Mouse (Mus musculus) adipocyte (in vitro differentiated cells): Measurements from ENCODE around the gene Chil1.

Experiments
- DNase-seq: peaks from one replicate; pipeline ENCODE4 v3.0.0-alpha.2; 2016; ENCODE audit warnings: low spot score

Chil1 gene

DNA sequence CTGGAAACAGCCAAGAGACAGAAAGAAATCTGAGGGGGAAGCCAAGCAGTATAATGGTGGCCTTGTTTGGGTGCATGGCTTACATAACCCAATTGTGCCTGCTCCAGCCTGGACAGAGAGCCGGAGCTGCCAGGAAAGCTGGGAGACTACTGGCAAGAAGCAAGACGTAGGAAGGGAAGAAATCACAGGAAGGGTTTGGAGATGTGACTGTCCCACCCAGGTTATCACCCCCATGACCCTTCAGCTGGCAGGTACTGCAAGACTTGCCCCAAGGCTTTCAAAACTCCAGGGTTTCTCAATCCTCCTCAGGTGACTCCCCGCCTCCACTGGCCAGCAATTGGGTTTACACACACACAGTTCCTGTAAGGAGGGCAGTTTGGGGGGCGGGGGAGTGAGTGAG is at the start of gene Chil1:
TSS of gene Chil1 (plus strand) at position 152 of the 400 bp plus-strand sequence.
- peak; percentile 28 for DNase-seq

DNA sequence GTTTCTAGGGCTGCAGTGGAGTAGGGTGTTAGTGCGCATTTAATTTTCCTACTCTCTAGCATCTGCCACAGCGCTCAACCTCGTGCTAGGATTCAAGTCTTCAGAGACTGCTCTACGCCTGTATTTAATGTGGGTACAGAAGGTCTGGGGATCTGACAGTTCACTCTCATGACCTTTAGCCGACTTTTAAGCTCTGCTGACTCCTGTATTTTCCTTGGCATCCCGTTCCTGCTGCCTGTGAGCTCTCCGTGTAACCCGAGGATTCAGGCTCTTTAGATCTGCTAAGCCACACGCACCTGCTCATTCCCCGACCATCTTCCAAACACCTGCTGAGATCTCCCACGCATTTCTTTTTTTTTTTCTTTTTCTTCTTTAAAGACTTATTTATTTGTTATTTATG is 48.7 kb upstream of the Chil1 start:
- DNase-seq, result no peak

DNA sequence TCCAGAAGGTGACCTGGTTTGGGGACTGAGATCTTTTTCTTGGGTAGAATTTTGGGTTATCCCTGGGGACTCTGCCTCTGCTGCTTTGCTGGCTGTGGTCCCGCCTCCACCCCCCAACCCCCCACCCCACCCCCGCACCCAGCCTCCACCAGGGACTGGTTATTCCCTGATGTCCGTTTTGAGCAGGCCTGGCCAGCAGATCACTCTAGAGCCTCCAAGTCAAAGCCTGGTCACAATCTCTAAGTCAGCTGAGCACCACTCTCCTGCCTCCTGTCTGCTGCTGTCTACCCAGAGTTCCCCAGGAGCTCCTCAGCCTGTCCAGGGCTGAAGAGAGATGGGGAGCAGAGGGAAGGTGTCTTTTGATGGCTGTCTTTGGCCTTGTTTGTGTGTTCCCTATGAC is 45.6 kb upstream of the Chil1 start:
- no peak for DNase-seq

DNA sequence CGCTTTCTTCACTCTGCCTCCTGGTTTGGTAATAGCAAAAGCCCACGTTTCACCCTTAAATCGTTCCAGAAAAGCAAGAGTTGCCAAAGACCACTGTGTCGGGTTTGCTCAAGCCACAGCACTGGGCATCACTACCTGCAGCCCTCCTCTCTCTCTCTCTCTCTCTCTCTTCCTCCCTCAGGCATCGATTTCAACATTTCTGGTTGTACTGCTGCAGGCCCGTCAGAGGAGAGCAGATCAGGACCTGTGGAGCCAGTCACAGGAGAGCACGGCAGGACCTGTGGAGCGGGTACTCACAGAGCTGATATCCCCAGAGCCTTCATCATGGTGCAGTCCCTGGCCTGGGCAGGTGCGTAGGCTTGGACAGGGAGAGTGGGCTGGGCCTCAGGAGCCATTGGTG is 43.6 kb upstream of the Chil1 start:
- no peak for DNase-seq

DNA sequence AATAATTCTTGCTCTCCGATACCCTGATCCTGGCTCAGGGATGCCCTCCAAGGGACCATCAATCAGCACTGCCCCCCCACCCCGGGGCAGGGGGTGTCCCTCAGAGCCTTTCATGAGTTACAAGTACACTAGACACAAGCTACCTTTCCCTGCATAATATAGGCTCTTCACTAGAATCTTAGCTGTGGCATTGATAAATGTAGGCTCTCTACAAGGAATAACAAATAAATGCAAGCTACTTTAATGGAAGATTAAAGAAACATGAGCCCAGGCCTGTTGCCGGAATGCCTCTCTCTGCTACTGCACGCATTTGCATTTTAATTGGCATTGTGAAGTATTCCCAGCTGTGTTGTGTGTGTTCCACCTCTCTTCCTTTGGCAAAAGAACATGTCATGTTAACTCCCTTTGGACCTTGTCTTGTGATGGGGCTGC is 39.6 kb upstream of the Chil1 start:
- DNase-seq, result no peak

DNA sequence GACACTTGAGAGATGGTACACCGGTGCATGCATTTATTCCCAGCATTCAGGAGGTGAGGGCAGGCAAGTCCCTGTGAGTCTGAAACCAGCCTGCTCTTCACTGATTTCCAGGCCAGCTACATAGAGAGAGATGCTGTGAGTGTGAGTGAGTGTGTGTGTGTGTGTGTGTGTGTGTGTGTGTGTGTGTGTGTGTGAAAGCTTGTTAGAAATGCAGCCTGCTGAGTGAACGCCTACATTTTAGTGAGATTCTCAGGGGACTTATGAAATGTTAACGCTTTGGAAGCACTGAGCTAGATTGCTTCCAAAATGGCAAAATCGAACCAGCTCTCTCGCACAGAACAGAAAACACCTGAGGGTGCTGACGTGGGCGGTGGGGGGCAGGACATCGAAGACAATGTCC is 35.9 kb upstream of the Chil1 start:
- no peak for DNase-seq

DNA sequence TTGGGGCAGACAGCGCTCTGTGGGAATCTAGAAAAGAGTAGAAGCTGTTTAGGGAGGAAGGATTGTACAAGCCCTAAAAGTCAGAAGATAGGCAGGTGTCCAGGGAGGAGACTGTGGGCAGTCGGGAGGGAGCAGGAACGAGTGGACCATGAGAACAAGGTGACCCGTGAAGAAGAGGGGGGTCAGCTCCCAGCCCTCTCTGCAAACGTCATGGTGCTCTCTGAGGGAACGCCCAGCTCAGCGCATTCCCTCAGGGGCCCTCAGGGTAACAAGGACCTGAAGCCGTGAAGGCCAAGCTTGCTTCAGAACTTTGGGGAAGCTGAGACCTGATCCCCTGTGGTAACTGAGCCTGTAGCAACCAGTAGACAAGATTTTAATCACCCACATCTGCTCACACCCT is 31.9 kb upstream of the Chil1 start:
- DNase-seq, result no peak

DNA sequence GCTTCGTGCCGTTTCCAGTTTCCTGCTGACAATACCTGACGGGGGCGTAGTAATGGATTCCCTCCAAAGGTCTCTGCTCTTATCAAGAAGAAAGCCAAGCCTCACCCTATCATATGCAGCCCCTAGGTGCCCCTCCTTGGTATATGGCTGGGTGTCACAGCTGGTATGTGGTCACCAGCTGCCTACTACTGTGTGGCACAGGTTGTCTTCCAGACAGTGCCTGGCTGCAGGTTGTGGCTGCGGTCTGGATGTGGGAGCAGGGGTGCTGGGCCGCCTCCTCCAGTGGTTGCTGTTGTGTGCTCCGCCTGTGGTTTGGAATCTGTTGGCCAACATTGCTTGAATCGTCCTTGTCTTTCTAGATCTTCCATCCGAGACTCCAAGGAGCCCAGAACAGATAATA is 31.2 kb upstream of the Chil1 start:
- no peak for DNase-seq

DNA sequence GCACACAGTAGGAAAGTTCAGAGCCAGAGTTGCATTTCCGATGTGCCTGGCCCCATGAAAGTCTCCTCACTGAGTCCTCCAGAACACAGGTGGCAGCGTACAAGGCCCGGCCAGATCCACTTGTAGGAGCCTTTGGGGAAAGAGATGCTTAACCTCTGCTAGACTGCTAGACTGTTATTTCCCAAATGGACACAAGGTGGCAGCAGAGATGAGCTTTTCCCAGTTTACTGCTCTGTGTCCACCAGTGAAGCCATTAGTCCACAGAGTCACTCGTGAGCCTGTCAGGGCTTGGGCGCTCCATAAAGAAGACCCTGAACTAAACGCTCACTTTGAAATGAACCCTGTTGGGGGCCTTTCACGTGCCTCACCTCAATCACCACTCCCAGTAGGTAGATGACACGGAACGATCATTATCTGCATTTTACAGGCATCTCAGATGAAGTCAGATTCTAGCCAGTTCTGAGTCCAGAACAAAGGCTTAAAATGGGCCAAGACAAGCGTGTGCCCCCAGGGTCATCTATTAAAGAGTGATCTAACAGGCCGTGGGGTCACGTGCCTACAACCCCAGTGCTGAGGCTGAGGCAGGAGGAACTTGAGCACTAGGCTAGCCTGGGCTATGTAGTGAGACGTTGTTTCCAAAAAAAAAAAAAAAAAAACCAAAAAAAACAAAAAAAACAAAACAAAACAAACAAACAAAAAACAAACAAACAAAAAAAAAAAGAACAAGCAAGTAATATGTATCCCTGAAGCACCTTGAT is 30.1 kb upstream of the Chil1 start:
- DNase-seq, result peak; percentile 93

DNA sequence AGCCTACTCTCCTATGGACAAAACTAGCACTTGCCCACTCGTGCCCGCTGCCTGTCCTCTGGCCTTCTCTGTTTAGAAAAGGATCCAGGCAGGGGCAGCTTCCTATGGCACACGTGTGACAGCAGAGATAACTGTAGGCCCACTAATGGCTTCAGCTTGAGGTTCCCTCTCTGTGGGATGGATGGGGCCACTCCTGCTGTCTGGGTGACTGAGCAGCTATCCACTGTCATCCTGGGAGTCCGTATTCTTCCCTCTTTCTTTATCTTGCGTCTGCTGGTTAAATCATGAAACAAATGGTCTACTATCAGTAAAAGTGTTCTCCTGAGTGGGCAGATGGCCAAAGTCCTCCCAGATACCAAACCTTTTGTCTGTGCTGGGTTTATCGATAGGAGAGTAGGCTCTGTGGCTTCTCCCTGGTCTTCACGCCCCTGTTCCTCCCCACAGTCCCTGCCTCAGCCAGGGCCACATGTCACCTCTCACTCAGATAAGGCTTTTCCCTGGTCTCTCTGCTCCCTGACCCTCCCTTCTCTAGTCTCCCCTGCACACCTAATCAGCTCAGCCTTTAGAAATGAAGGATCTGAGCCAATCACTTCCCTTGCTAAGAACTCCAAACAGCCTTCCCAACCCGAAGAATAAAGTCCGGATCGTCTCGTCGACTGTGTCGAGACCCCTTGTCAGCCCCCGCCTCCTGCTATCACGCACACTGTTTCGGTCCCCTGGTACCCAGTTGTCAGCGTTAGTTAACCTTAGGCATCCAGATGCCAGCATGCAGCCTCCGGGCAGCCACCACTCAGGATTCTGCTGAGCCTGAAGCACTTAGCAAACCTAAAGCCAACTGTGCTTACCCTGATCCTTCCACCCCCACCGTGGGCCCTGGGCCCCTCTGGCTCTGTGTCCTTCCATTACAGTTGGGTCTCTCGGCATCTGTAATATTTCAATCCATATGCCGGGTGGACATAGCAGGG is 29.1 kb upstream of the Chil1 start:
- DNase-seq, result no peak

DNA sequence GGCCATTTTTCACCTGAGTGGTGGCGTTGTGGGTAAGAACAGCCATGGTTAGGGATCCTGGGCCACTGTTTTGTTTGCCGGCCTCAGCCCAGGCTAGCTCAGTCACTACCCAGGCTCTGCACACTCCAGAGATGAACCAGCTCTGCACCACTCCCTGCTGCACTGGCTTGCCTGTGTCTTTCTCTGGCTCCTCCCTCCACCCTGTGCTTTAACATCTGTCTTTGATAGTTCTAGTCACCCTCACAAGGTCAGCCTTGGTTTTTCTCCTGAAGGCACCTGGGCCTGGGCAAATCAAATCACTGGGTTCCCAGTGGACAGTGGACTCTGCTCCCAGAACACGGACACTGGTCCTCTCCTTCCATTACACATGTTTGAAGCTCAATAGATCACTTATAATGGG is 27.9 kb upstream of the Chil1 start:
- no peak for DNase-seq

DNA sequence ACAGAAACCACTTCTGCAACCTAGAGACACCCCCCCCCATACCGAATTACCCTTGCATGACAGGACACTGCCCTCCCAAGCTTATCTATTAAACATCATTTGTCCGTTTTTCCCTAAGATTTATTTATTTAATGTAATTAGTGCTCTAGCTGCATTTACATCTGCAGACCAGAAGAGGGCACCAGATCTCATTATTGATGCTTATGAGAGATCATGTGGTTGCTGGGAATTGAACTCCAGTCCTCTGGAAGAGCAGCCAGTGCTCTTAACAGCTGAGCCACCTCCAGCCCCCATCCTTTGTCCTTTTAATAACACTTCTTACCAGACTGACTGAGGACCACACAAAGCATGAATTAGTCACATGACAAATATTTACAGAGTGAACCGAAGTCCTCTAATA is 27.3 kb upstream of the Chil1 start:
- DNase-seq, result no peak

DNA sequence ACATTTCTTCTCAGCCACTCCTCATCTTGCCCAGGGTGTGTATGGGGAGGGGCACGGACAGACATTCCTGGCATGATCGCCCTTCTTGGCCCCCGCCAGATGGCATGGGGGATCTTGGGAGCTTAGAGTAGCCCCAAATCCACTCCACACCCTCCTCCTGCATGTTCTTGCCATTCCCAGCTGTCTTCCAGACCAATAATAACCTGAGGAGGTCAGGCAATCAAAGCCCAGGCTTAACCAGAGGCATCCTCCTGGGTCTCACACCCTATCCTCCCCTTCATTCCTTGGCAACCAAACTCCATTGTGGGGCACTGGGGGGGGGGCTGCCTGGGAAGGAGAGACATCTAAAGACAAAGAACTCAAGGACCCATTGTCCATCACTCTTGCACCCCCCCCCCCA is 21.6 kb upstream of the Chil1 start:
- no peak for DNase-seq

DNA sequence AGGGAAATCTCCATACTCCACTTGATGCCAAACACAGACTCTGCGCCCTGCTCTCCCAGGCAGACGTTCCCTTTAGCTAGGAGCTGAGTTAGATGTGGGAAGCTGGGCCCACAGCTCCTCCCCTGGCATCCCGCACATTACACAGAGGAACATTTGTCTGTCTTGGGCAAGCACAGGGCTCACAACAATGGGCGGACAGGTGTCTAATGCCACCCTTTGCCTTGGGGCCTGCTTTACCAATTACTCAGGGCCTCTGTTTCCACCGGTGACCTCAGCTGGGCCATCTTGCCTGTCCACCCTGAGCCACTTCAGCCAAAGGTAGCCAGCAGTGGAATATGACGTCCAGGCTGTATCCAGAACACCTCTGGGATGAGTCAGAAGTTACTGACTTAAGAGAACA is 20.6 kb upstream of the Chil1 start:
- DNase-seq, result no peak

DNA sequence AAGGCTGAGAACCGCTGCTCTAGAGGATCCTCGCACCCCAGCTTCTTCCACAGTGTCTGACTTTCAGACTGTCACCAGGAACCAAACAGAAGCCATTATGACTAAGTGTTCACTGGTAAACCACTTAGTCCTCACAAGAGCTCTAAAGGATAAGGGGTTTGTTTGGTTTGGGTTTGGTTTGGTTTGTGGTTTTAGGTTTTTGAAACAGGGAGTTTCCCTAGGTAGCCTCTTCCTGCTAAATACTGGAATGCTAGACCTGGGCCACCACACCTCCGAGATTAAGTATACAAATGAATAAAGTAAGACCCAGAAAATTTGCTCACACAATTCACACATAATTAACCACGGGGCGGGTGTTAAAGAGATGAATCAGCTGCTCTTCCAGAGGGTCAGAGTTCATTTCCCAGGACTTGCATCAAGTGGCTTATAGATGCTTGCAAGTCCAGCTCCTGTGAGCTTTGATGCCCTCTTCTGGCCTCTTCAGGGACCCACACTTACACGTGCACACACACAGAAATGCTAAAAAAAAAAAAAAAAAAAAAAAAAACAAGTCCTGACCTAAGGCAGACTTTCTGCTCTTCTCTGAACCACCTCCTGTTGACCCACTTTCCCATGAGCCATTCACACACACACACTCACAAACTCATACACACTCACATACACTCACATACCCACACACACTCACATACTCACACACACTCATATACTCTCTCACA is 19.3 kb upstream of the Chil1 start:
- DNase-seq, result no peak

DNA sequence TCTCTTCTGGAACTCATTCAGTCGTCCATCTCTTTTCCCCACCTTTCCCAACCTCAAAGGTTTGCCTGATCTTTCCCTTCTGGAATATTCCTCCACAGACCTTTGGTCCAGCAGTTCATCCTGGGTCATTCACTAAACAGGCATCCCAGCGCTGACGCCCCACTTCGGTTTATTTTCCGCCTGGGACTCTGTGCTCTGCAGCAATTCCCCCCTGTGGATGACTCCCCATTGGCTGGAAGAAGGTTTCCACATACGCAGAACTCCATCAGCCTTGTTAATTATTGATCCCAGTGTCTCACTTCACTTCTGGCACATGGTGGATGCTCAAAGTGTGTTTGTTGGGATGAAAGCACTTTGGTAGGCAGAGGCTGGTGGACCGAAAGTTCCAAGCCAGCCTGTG is 18.5 kb upstream of the Chil1 start:
- no peak for DNase-seq

DNA sequence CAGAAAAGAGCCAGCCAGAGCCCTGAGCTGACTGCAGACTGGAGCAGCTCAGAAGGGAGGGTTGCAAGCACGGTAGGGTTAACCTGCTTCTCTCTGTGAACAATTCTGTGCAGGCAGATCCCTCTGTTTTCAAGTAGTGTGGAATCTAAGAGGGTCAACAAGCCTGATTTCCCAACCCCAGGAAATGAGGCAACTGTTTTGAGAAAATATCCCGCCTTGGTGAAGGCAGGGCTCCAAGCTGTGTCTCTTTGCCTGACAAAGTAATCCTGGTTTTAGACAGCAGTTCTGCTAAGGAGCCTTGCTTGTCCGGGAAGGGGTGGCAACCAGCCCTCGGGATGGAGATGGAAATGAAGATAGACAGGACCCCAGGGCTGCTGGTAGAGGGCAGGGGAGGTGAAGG is 17.5 kb upstream of the Chil1 start:
- DNase-seq, result no peak

DNA sequence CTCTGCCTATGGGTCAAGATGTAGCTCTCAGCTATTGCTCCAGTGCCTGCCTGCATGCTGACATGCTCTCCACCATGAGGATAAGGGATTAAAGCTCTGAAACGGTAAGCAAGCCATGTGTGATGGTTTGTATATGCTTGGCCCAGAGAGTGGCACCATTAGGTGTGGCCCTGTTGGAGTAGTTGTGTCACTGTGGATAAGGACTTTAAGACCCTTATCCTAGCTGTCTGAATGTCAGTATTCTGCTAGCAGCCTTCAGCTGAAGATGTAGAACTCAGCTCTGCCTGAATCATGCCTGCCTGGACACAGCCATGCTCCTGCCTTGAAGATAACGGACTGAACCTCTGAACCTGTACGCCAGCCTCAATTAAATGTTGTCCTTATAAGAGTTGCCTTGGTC is 15.4 kb upstream of the Chil1 start:
- DNase-seq, result no peak

DNA sequence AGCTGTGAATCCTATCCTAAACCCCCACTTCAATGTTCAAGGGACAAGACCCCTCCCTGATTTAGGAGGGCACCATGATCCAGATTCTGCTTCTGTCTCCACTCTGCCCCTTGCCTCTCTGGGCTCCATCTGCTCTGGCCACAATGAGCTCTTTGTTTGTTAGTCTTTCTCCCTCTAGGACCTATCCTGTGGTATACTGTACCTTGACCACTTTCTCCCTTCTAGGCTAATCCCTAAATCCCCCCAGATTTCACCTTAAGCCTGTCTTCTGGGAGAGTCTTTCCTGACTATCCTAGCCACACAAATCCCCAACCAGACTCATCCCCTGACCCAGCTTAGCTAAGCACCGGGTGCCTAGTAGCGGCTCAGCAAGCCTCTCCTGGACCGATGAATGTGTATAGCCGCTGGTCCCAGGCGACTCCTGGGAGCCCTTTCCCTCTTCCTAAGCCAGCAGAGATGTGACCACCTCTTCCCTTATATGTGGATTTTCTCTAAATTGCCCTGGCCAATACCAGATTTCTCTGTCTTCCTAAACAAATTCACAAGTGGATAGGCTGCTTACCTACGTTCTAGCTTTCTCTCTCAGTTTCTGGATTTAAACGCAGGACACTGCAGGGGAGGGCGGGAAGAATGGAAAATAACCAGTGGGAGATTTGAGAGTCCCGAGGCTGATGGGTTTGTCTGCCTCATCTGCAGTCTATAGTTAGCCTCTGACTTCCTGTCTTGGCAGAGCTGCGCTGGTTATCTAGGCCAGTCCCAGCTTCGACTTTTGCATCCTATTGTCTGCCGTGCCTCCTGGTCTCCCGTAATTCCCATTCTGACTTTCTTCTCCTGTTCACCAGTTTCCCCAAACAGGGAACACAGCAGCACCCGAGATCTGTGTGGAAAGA is 14.3 kb upstream of the Chil1 start:
- no peak for DNase-seq

DNA sequence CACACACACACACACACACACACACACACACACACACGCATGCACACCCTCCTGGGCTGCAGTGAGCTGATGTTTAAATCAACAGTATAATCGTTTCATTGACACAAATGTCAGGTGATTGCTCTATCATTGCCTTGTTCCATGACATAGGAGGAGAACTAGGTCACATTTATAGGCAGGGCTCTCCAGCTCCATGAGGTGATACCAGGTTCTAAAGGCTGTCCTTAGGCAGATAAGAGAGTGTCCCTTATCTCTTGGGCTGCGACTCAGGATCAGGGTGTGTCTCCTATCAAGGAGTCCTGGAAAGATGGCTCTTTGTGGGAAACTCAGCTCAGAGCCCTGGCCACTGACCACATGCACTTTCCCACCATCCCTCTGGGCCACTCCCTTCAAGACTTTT is 13.4 kb upstream of the Chil1 start:
- no peak for DNase-seq

DNA sequence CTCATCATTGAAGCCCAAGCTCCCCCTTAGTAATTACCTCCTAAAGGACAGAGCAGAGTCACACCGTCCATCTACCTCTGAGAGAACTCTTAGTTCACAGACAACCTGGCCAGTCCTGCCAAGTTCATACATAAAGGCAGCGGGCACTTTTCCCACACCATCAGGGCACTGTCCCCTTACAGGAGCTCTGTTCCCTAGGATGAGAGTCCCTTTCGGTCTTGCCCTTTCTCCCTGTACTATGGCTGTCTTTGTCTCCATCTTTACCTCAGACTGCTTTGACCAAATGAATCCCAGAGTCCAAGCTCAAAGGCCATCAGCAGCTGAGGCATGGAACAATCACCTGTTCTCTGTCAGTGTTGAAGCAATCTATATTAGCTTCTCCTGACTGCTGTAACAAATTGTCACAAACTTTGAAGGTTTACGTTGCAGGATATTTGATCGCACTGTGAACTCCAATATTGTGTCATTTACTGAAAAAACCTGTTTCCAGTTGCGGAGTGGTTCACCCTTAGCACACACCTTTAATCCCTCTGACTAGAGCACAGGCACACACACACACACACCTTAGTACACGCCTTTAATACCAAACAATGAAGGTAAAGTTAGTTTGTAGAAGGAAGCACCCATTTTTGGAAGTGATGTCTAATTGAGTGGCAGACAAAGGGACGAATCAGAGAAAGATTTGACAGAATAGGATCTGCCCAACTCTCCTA is 12.8 kb upstream of the Chil1 start:
- DNase-seq, result no peak
